Mouse (Mus musculus): ENCODE data around the gene Gstp1.

- TF ChIP-seq CTCF (IDR thresholded peaks at IDR 0.05; ENCODE audit: borderline replicate concordance, insufficient read depth, low read length) (no peak), POLR2A (IDR thresholded peaks at IDR 0.05; ENCODE audit: low read depth, low read length) (no peak)
Observed at GRCm38 (mm10) chr19:4052516-4053030, 14.8 kb upstream of the Gstp1 start.
